Mouse (Mus musculus) bone marrow, adult 2 months (tissue): Measurements from ENCODE around the gene Msmp.

Experiments
- CTCF ChIP-seq: fragments of 200-500 bp; IDR thresholded peaks from 2 replicates; pipeline ENCODE4 v1.5.1; 2011; ENCODE audit warnings: low read length, control low read depth; ENCODE audit not compliant: control insufficient read depth, insufficient read depth
- POLR2A ChIP-seq: fragments of 200-500 bp; IDR thresholded peaks from 2 replicates; pipeline ENCODE4 v1.6.1; 2011; ENCODE audit warnings: low read depth, mild to moderate bottlenecking, control low read depth, low read length, borderline replicate concordance; ENCODE audit not compliant: control insufficient read depth

GRCm38 (mm10) chr4:43598650-43599380 is 14.5 kb upstream of the Msmp start:
- TF ChIP-seq CTCF = no peak
- 0 out of 2 replicates have a peak, but pooled peaks have one; percentile 14 for TF ChIP-seq POLR2A
